Comparison of ENCODE assay signal across 14 mouse cellular contexts in genomic region chr11:34385001-34385688, GRCm38 (mm10).
DNase-seq lines count a peak whose midpoint lies in the region; ATAC-seq and TF ChIP-seq lines count a peak whose summit lies in the region.
"Had no signal": no experiment of that assay in that cellular context is flagged by ENCODE, and none has a peak within 500 bp of the region (broad histone marks: within the 10 kb centered on the region; RNA-seq: fewer than 3 reads in every experiment).

No protein-coding gene starts in this region.

- H3K4me2 ChIP-seq in lung, embryonic 14.5 days: no peak overlapping the region
- no peak overlapping the region for H3K4me2 ChIP-seq in lung, postnatal 0 days (replicated peaks; ENCODE audit: low read depth, low read length)
- H3K4me2 ChIP-seq in hindbrain, embryonic 14.5 days (replicated peaks): no peak overlapping the region
- H3K4me2 ChIP-seq in midbrain, postnatal 0 days (ENCODE audit: low read depth, low read length, poor library complexity, severe bottlenecking): no peak overlapping the region
- H3K4me2 ChIP-seq: embryonic facial prominence, embryonic 15.5 days; heart, embryonic 15.5 days; liver, embryonic 12.5 days had no signal

- no peak overlapping the region for H3K27ac ChIP-seq in lung, embryonic 14.5 days (ENCODE audit: low read depth)
- no peak overlapping the region for H3K27ac ChIP-seq in lung, postnatal 0 days (ENCODE audit: low read length)
- no peak overlapping the region for H3K27ac ChIP-seq in hindbrain, embryonic 14.5 days
- H3K27ac ChIP-seq in midbrain, postnatal 0 days (ENCODE audit: low read depth, low read length): no peak overlapping the region
- H3K27ac ChIP-seq: embryonic facial prominence, embryonic 15.5 days; heart, embryonic 15.5 days; liver, embryonic 12.5 days had no signal

- H3K9ac ChIP-seq in lung, embryonic 14.5 days: no peak overlapping the region
- H3K9ac ChIP-seq in lung, postnatal 0 days (replicated peaks; ENCODE audit: low read depth): no peak overlapping the region
- no peak overlapping the region for H3K9ac ChIP-seq in hindbrain, embryonic 14.5 days
- H3K9ac ChIP-seq in midbrain, postnatal 0 days (replicated peaks; ENCODE audit: low read length, poor library complexity, severe bottlenecking): no peak overlapping the region
- H3K9ac ChIP-seq: embryonic facial prominence, embryonic 15.5 days; heart, embryonic 15.5 days; liver, embryonic 12.5 days had no signal

- no peak for ATAC-seq in lung, embryonic 14.5 days (ENCODE audit: insufficient read depth)
- no peak for ATAC-seq in lung, postnatal 0 days
- peak; percentile 77; the same call in 1 of the 2 replicates for ATAC-seq in hindbrain, embryonic 14.5 days (ENCODE audit: low FRiP score)
- ATAC-seq in midbrain, postnatal 0 days (ENCODE audit: low FRiP score): no peak
- ATAC-seq: liver, embryonic 12.5 days had no signal

- H3K9me3 ChIP-seq in lung, embryonic 14.5 days (ENCODE audit: low read depth, low read length): no peaks in the 10 kb centered on the region
- no peaks in the 10 kb centered on the region for H3K9me3 ChIP-seq in lung, postnatal 0 days (ENCODE audit: low read length)
- H3K9me3 ChIP-seq in hindbrain, embryonic 14.5 days (ENCODE audit: control insufficient read depth, low read length): no peaks in the 10 kb centered on the region
- H3K9me3 ChIP-seq in midbrain, postnatal 0 days (ENCODE audit: low read length): no peaks in the 10 kb centered on the region
- H3K9me3 ChIP-seq: embryonic facial prominence, embryonic 15.5 days; heart, embryonic 15.5 days; liver, embryonic 12.5 days had no signal

- 28% methylated on average over 1 of the region's 1 CpGs for WGBS in lung, embryonic 14.5 days
- 43% methylated on average over 1 of the region's 1 CpGs for WGBS in lung, postnatal 0 days
- 24% methylated on average over 1 of the region's 1 CpGs for WGBS in hindbrain, embryonic 14.5 days
- 39% methylated on average over 1 of the region's 1 CpGs for WGBS in midbrain, postnatal 0 days

- no peaks in the 10 kb centered on the region for H3K27me3 ChIP-seq in lung, embryonic 14.5 days (ENCODE audit: insufficient read depth, low read length)
- no peaks in the 10 kb centered on the region for H3K27me3 ChIP-seq in lung, postnatal 0 days (replicated peaks; ENCODE audit: insufficient read depth, low read length)
- H3K27me3 ChIP-seq in hindbrain, embryonic 14.5 days (ENCODE audit: control insufficient read depth, insufficient read depth, low read length): no peaks in the 10 kb centered on the region
- H3K27me3 ChIP-seq in midbrain, postnatal 0 days (ENCODE audit: insufficient read depth, low read length): no peaks in the 10 kb centered on the region
- H3K27me3 ChIP-seq: embryonic facial prominence, embryonic 15.5 days; heart, embryonic 15.5 days; liver, embryonic 12.5 days had no signal

- TF ChIP-seq CTCF in lung, embryonic 14.5 days (IDR thresholded peaks at IDR 0.05; ENCODE audit: low read depth): no peak
- TF ChIP-seq CTCF in lung, postnatal 0 days (IDR thresholded peaks at IDR 0.05): no peak
- TF ChIP-seq CTCF in midbrain, postnatal 0 days (IDR thresholded peaks at IDR 0.05): no peak

- no peaks in the 10 kb centered on the region for H3K4me1 ChIP-seq in lung, embryonic 14.5 days (ENCODE audit: insufficient read depth)
- no peaks in the 10 kb centered on the region for H3K4me1 ChIP-seq in lung, postnatal 0 days (ENCODE audit: insufficient read depth, low read depth, low read length)
- H3K4me1 ChIP-seq in hindbrain, embryonic 14.5 days (replicated peaks; ENCODE audit: control insufficient read depth, insufficient read depth, low read length): no peaks in the 10 kb centered on the region
- no peaks in the 10 kb centered on the region for H3K4me1 ChIP-seq in midbrain, postnatal 0 days (ENCODE audit: insufficient read depth, low read length)
- H3K4me1 ChIP-seq: embryonic facial prominence, embryonic 15.5 days; heart, embryonic 15.5 days; liver, embryonic 12.5 days had no signal

- TF ChIP-seq EP300 in lung, postnatal 0 days (IDR thresholded peaks at IDR 0.05): no peak

- H3K4me3 ChIP-seq in lung, embryonic 14.5 days (ENCODE audit: low read depth, low read length): no peak overlapping the region
- H3K4me3 ChIP-seq in lung, postnatal 0 days (ENCODE audit: low read depth, low read length): no peak overlapping the region
- no peak overlapping the region for H3K4me3 ChIP-seq in hindbrain, embryonic 14.5 days (replicated peaks; ENCODE audit: low read length)
- no peak overlapping the region for H3K4me3 ChIP-seq in midbrain, postnatal 0 days (ENCODE audit: low read depth, low read length)
- H3K4me3 ChIP-seq: embryonic facial prominence, embryonic 15.5 days; heart, embryonic 15.5 days; liver, embryonic 12.5 days had no signal

- peak; percentile 17 to 46 for DNase-seq in cerebellum, postnatal 14 days
- no peak for DNase-seq in cerebellum, postnatal 25 days
- DNase-seq in lung, embryonic 14.5 days: peak; percentile 8
- no peak for DNase-seq in lung, postnatal 0 days (ENCODE audit: low spot score)
- DNase-seq in hindbrain, embryonic 14.5 days (ENCODE audit: low spot score): peak; percentile 67
- DNase-seq in midbrain, postnatal 0 days (ENCODE audit: low spot score): peak; percentile 63
- DNase-seq in kidney, postnatal 36 days: no peak
- DNase-seq in spleen, postnatal 4 days (ENCODE audit: low spot score in 2 of 2): no peak
- DNase-seq: adrenal gland, adult 8-10 months; kidney, postnatal 14 days; lung, postnatal 14 days had no signal

- H3K36me3 ChIP-seq in lung, embryonic 14.5 days (ENCODE audit: insufficient read depth): no peaks in the 10 kb centered on the region
- H3K36me3 ChIP-seq in lung, postnatal 0 days (ENCODE audit: insufficient read depth, low read length): no peaks in the 10 kb centered on the region
- H3K36me3 ChIP-seq in hindbrain, embryonic 14.5 days (replicated peaks; ENCODE audit: control insufficient read depth, insufficient read depth): no peaks in the 10 kb centered on the region
- no peaks in the 10 kb centered on the region for H3K36me3 ChIP-seq in midbrain, postnatal 0 days (ENCODE audit: insufficient read depth, low read length)
- H3K36me3 ChIP-seq: embryonic facial prominence, embryonic 15.5 days; heart, embryonic 15.5 days; liver, embryonic 12.5 days had no signal

Comparison
In these comparisons a context has a peak if more than half of its experiments do, and no peak if none do; other contexts are left out.
1. DNase-seq: peak in cerebellum, postnatal 14 days (2 of 2), lung, embryonic 14.5 days (single experiment), hindbrain, embryonic 14.5 days (single experiment) and midbrain, postnatal 0 days (single experiment); none in cerebellum, postnatal 25 days (0 of 2), lung, postnatal 0 days (single experiment), kidney, postnatal 36 days (0 of 2) and spleen, postnatal 4 days (0 of 2).